Mouse (Mus musculus): ENCODE results near the gene Endov.

Endov gene

GRCm38 (mm10) chr11:119490861-119491689 is at the start of gene Endov:
Gene Endov, plus strand, starts transcription at chr11:119491347.
- DNase-seq (ENCODE audit: low read depth, low spot score) = peak; percentile 92

- DNase-seq (ENCODE audit: low read depth, low spot score) = no peak
Observed at GRCm38 (mm10) chr11:119442199-119442598, 48.9 kb upstream of the Endov start.

GRCm38 (mm10) chr11:119443442-119443841 is 47.7 kb upstream of the Endov start:
- DNase-seq (ENCODE audit: low read depth, low spot score) = no peak

- DNase-seq (ENCODE audit: low read depth, low spot score) = no peak
Observed at GRCm38 (mm10) chr11:119456097-119456496, 35.0 kb upstream of the Endov start.

- no peak for DNase-seq (ENCODE audit: low read depth, low spot score)
Observed at GRCm38 (mm10) chr11:119477876-119478275, 13.3 kb upstream of the Endov start.

GRCm38 (mm10) chr11:119491690-119492087 is 542 bp downstream of the Endov start:
- DNase-seq (ENCODE audit: low read depth, low spot score) = no peak

GRCm38 (mm10) chr11:119492830-119493229 is 1.7 kb downstream of the Endov start:
- no peak for DNase-seq (ENCODE audit: low read depth, low spot score)

- DNase-seq (ENCODE audit: low read depth, low spot score) = no peak
Observed at GRCm38 (mm10) chr11:119493516-119493915, 2.4 kb downstream of the Endov start.

GRCm38 (mm10) chr11:119496147-119496546 is 5.0 kb downstream of the Endov start:
- no peak for DNase-seq (ENCODE audit: low read depth, low spot score)

- no peak for DNase-seq (ENCODE audit: low read depth, low spot score)
Observed at GRCm38 (mm10) chr11:119497451-119497850, 6.3 kb downstream of the Endov start.

GRCm38 (mm10) chr11:119499297-119499696 is 8.2 kb downstream of the Endov start:
- no peak for DNase-seq (ENCODE audit: low read depth, low spot score)

- no peak for DNase-seq (ENCODE audit: low read depth, low spot score)
Observed at GRCm38 (mm10) chr11:119500011-119500410, 8.9 kb downstream of the Endov start.

- DNase-seq (ENCODE audit: low read depth, low spot score) = peak; percentile 37
Observed at GRCm38 (mm10) chr11:119503675-119504074, 12.5 kb downstream of the Endov start.

GRCm38 (mm10) chr11:119506386-119506785 is 15.2 kb downstream of the Endov start:
- DNase-seq (ENCODE audit: low read depth, low spot score) = no peak

- no peak for DNase-seq (ENCODE audit: low read depth, low spot score)
Observed at GRCm38 (mm10) chr11:119507772-119508171, 16.6 kb downstream of the Endov start.

- no peak for DNase-seq (ENCODE audit: low read depth, low spot score)
Observed at GRCm38 (mm10) chr11:119509165-119509776, 18.1 kb downstream of the Endov start.

- DNase-seq (ENCODE audit: low read depth, low spot score) = no peak
Observed at GRCm38 (mm10) chr11:119513038-119513659, 22.0 kb downstream of the Endov start.

GRCm38 (mm10) chr11:119514108-119514860 is 23.1 kb downstream of the Endov start:
- DNase-seq (ENCODE audit: low read depth, low spot score) = no peak

- DNase-seq (ENCODE audit: low read depth, low spot score) = no peak
Observed at GRCm38 (mm10) chr11:119514967-119515636, 24.0 kb downstream of the Endov start.

GRCm38 (mm10) chr11:119515823-119516676 is 24.9 kb downstream of the Endov start:
- no peak for DNase-seq (ENCODE audit: low read depth, low spot score)
